Mouse (Mus musculus): ENCODE results near the gene Snx29. TPM values are rescaled to one million over a fixed set of nuclear protein-coding genes. Genes with fewer than 3 reads are reported as not detected.

Gene Snx29
- total and polyA plus RNA-seq, 2 experiments from 2014 or later = 8.2 to 18.7 TPM

DNA sequence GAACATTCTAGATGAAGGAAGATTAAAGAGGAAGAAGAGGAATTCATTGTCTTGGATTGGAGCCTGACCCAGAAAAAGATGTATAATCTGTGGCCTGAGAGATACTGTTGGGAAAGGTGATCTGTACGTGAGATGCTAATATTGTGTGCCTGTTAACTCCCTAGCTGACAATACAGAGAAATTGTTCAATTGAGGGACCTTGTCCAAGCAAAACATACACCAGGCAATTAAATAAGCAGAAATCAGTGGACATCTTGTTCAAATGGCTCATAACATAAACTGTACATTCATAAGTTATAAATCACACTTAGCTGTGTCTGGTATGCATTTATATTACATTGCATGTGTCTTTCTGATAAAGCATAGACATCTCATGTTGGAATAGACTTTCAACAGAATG, 451.6 kb downstream of the Snx29 start:
- WGBS = 91% methylated on average over 1 of the region's 1 CpGs
- no peak for ATAC-seq

DNA sequence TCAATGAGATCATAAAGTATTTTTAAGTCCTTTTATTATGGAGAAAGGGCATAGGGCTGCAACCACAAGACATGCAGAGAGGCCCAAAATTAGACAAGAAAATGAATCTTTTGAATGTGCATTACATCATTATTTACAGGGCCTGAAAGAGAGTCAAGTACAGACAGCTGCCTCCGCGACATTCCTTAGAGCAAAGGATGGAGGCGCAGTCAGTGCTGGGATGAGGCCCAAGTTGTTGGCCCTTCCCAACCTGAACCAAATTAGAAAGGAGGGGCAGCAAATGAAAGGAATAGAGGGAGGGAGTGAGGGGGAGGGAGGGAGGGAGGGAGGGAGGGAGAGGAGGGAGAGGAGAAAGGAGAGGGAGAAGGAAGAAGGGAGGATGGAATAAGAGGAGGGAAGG, 453.8 kb downstream of the Snx29 start:
- Histone ChIP-seq H3K36me3 (ENCODE audit: insufficient read depth, low read length) (no peaks in the 10 kb centered on the region), H3K4me1 (ENCODE audit: insufficient read depth, low read length) (0 out of 2 replicates have a peak, but pooled peaks cover 3% of the 10 kb centered on the region), H3K27ac (no peak overlapping the region), H3K9me3 (ENCODE audit: low read length) (no peaks in the 10 kb centered on the region), H3K4me2 (ENCODE audit: low read depth, low read length) (no peak overlapping the region), H3K9ac (replicated peaks; ENCODE audit: low read length) (no peak overlapping the region), H3K4me3 (ENCODE audit: low read length) (no peak overlapping the region), H3K27me3 (ENCODE audit: insufficient read depth, low read length) (no peaks in the 10 kb centered on the region)
- 58% methylated on average over 3 of the region's 3 CpGs for WGBS
- no peak for ATAC-seq
- DNase-seq (ENCODE audit: low spot score) = no peak
- TF ChIP-seq CTCF (IDR thresholded peaks at IDR 0.05; ENCODE audit: low read depth) = no peak

More for the DNA sequence above, 451.6 kb downstream of the Snx29 start:
- Histone ChIP-seq H3K9me3 (ENCODE audit: low read length) (0 out of 2 replicates have a peak, but pooled peaks cover 3% of the 10 kb centered on the region), H3K9ac (replicated peaks; ENCODE audit: low read length) (no peak overlapping the region), H3K27ac (no peak overlapping the region), H3K4me2 (ENCODE audit: low read depth, low read length) (no peak overlapping the region), H3K4me1 (ENCODE audit: insufficient read depth, low read length) (0 out of 2 replicates have a peak, but pooled peaks cover 3% of the 10 kb centered on the region), H3K36me3 (ENCODE audit: insufficient read depth, low read length) (no peaks in the 10 kb centered on the region), H3K27me3 (ENCODE audit: insufficient read depth, low read length) (no peaks in the 10 kb centered on the region), H3K4me3 (ENCODE audit: low read length) (no peak overlapping the region)
- DNase-seq (ENCODE audit: low spot score) = no peak
- TF ChIP-seq CTCF (IDR thresholded peaks at IDR 0.05; ENCODE audit: low read depth) = no peak

DNA sequence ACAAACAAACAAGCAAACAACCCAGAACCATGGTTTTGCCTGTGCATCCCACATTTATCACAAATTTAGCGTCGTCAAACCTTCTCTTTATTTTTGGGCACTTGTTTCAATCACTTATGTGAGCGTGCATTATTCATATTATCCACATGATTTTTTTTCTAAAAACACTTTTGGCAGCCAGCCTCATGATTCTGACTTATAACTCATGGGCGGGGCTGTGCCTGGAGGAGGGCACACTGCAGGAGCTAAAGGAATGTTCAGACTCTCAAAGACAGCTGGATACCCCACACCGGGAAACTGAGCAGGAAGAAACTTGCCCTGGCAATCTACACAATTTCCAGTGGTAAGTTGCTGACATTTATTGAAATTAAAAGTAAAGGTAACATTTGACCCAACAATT, 455.5 kb downstream of the Snx29 start:
- no peaks in the 10 kb centered on the region for H3K36me3 ChIP-seq (ENCODE audit: insufficient read depth, low read length)
- 73% methylated on average over 5 of the region's 5 CpGs for WGBS
- H3K4me2 ChIP-seq (ENCODE audit: low read depth, low read length) = no peak overlapping the region
- DNase-seq (ENCODE audit: low spot score) = no peak
- H3K4me3 ChIP-seq (ENCODE audit: low read length) = no peak overlapping the region
- H3K27me3 ChIP-seq (ENCODE audit: insufficient read depth, low read length) = no peaks in the 10 kb centered on the region
- H3K27ac ChIP-seq = no peak overlapping the region
- no peak for TF ChIP-seq CTCF (IDR thresholded peaks at IDR 0.05; ENCODE audit: low read depth)
- H3K9ac ChIP-seq (replicated peaks; ENCODE audit: low read length) = no peak overlapping the region
- H3K9me3 ChIP-seq (ENCODE audit: low read length) = no peaks in the 10 kb centered on the region
- ATAC-seq = no peak
- H3K4me1 ChIP-seq (ENCODE audit: insufficient read depth, low read length) = no peaks in the 10 kb centered on the region

DNA sequence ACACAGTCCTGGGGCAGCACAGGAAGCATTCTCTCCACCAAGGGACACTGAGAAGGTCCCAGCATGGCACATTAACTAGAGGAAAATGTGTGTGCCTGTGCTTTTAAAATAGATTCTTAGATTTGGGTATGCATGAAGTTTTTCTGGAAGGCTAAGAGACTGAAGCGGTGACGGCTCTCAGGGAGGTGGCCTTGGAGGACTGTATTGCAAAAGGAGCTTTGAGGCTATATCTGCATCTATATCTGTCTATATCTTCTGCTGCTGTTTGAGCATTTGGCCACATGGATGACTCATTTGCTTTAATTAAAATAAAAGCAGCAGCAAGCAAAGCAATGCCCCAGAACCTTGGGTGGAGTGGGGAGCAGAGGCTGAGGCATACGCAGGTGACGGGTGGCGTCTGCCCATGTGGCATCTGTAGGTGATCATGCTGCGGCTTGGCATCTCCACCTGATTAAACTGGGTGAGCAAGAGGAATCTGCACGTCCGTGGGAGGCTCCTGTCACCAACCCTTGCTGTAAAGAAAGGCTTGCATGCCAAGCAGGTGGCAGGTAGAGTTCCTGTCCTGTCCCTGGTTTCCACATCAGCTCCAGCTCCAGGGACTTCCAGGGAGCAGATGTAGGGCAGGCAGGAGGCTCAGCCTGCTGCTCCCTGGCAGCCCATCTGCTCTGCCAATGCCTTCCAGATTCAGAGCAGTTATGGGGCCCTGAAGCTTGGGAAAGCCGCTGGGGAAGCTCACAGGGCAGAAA, 456.2 kb downstream of the Snx29 start:
- no peak overlapping the region for H3K4me3 ChIP-seq (ENCODE audit: low read length)
- H3K9me3 ChIP-seq (ENCODE audit: low read length) = no peaks in the 10 kb centered on the region
- H3K27me3 ChIP-seq (ENCODE audit: insufficient read depth, low read length) = no peaks in the 10 kb centered on the region
- ATAC-seq (peak; percentile 21; the same call in 1 of the 2 replicates), DNase-seq (ENCODE audit: low spot score) (peak; percentile 41)
- no peak overlapping the region; the same call in 1 of the 2 replicates for H3K27ac ChIP-seq
- H3K9ac ChIP-seq (replicated peaks; ENCODE audit: low read length) = no peak overlapping the region
- WGBS = 71% methylated on average over 9 of the region's 9 CpGs
- no peaks in the 10 kb centered on the region for H3K4me1 ChIP-seq (ENCODE audit: insufficient read depth, low read length)
- no peaks in the 10 kb centered on the region for H3K36me3 ChIP-seq (ENCODE audit: insufficient read depth, low read length)
- no peak for TF ChIP-seq CTCF (IDR thresholded peaks at IDR 0.05; ENCODE audit: low read depth)
- no peak overlapping the region for H3K4me2 ChIP-seq (ENCODE audit: low read depth, low read length)

DNA sequence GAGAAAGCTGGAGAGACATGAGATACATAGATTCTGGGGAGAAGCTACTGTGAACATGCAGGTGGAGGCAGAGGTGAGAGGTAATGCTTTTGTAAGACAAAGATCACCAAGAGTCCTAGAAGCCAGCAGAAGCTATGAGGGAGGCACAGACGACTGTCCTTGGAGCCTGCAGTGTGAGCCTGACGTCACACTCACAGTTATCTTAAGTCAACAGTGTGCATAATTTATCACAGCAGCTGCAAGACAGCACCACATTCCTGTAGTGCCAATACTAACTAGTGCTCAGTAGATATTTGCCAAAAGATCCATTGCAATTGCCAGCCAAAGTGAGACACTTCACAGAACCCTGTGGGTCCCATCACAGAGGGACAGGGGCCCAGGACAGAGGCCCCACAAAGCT, 459.4 kb downstream of the Snx29 start:
- no peak for TF ChIP-seq CTCF (IDR thresholded peaks at IDR 0.05; ENCODE audit: low read depth)
- H3K36me3 ChIP-seq (ENCODE audit: insufficient read depth, low read length) = no peaks in the 10 kb centered on the region
- H3K4me3 ChIP-seq (ENCODE audit: low read length) = no peak overlapping the region
- WGBS = 43% methylated on average over 2 of the region's 2 CpGs
- H3K27ac ChIP-seq = no peak overlapping the region
- ATAC-seq (no peak), DNase-seq (ENCODE audit: low spot score) (no peak)
- H3K4me1 ChIP-seq (ENCODE audit: insufficient read depth, low read length) = no peaks in the 10 kb centered on the region
- no peaks in the 10 kb centered on the region for H3K9me3 ChIP-seq (ENCODE audit: low read length)
- H3K27me3 ChIP-seq (ENCODE audit: insufficient read depth, low read length) = no peaks in the 10 kb centered on the region
- no peak overlapping the region for H3K9ac ChIP-seq (replicated peaks; ENCODE audit: low read length)
- no peak overlapping the region for H3K4me2 ChIP-seq (ENCODE audit: low read depth, low read length)

DNA sequence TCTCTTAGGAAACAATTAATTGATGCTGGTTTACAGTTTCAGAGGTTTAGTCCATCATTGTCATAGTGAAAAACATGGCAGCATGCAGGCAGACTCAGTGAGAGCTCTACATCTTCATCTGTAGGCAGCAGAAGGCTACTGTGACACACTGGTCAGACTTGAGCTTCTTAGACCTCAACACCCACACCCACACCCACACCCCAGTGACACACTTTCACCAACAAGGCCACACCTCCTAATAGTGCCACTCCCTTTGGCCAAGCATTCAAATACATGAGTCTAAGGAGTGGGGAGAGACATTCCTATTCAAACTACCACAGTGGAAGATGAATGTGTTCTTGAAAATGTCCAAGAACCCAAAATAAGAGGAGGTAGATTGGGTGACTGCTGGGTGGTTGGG, 460.6 kb downstream of the Snx29 start:
- Histone ChIP-seq H3K9me3 (ENCODE audit: low read length) (no peaks in the 10 kb centered on the region), H3K4me1 (ENCODE audit: insufficient read depth, low read length) (no peaks in the 10 kb centered on the region), H3K27me3 (ENCODE audit: insufficient read depth, low read length) (no peaks in the 10 kb centered on the region), H3K36me3 (ENCODE audit: insufficient read depth, low read length) (no peaks in the 10 kb centered on the region), H3K4me2 (ENCODE audit: low read depth, low read length) (no peak overlapping the region), H3K27ac (no peak overlapping the region), H3K4me3 (ENCODE audit: low read length) (no peak overlapping the region), H3K9ac (replicated peaks; ENCODE audit: low read length) (no peak overlapping the region)
- no peak for TF ChIP-seq CTCF (IDR thresholded peaks at IDR 0.05; ENCODE audit: low read depth)
- ATAC-seq (no peak), DNase-seq (ENCODE audit: low spot score) (no peak)

DNA sequence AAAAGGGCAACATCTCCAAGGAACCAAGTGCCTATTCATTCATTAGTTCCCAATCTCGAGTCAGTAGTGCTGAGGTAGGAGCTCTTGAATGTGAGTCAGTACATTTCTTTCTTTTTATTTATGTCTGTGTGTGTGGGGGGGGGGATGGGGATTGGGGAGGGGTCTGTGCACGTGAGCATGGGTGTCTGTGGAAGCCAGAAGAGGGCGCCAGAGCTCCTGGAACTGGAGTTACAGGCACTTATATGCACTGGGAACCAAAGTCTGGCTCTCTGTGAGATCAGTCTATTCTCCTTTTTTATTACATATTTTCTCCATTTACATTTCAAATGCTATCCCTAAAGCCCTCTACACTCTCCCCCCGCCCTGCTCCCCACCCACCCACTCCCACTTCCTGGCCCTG, 461.6 kb downstream of the Snx29 start:
- Histone ChIP-seq H3K9me3 (ENCODE audit: low read length) (no peaks in the 10 kb centered on the region), H3K36me3 (ENCODE audit: insufficient read depth, low read length) (no peaks in the 10 kb centered on the region), H3K27ac (no peak overlapping the region), H3K27me3 (ENCODE audit: insufficient read depth, low read length) (no peaks in the 10 kb centered on the region), H3K9ac (replicated peaks; ENCODE audit: low read length) (no peak overlapping the region), H3K4me3 (ENCODE audit: low read length) (no peak overlapping the region), H3K4me1 (ENCODE audit: insufficient read depth, low read length) (no peaks in the 10 kb centered on the region), H3K4me2 (ENCODE audit: low read depth, low read length) (no peak overlapping the region)
- no peak for DNase-seq (ENCODE audit: low spot score)
- 67% methylated on average over 4 of the region's 4 CpGs for WGBS
- TF ChIP-seq CTCF (IDR thresholded peaks at IDR 0.05; ENCODE audit: low read depth) = no peak
- ATAC-seq = no peak
